Mouse (Mus musculus) adrenal gland, postnatal 4 days (tissue): ENCODE results near the gene Vmn2r112. TPM values are rescaled to one million over a fixed set of nuclear protein-coding genes. Genes with fewer than 3 reads are reported as not detected.
"Not testable (repeated sequence)": the region's sequence is repeated elsewhere in the genome, so short reads cannot be mapped to it uniquely, and the experiment has no call there.

ENCODE experiments used
- DNase-seq, 2 experiments: peaks; one replicate each; pipeline ENCODE4 v3.0.0; 2021 to 2022; ENCODE audit warnings: low spot score in 2 of 2, mixed read lengths in 2 of 2
- long read RNA-seq, 2 experiments: library from polyadenylated mRNA; stranded (forward); transcript quantifications; one replicate each; pipeline ENCODE4 v2.0.0; 2021
- total RNA-seq, 2 experiments: library from RNA; stranded (reverse); gene quantifications; 2 replicates each; pipeline ENCODE4 v1.2.3; 2021

Gene Vmn2r112
- not detected for total RNA-seq
- long read RNA-seq, experiment 1: 0 reads
- long read RNA-seq, experiment 2: 0 reads

DNA sequence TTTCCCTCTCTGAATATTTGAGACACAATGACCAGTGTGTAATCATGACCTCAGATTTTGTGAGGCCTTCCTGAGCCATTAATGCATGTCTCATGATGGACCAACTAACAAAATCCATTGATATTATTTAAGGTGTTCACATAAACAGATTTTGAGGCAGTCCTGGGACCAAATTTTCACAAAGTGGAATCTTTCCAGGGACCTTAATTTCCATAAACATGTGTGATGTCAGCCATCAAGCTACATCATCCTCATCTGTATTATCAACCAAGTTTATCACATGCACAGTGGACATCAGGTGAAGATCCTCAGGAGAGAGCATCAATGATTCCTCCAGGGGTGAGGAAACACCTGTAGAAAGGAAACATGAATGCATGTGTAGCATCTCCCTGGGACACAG lies at the start of gene Vmn2r112:
Vmn2r112 (plus strand) TSS at position 301 of the 400 bp plus-strand sequence.
- DNase-seq: not testable (repeated sequence)

DNA sequence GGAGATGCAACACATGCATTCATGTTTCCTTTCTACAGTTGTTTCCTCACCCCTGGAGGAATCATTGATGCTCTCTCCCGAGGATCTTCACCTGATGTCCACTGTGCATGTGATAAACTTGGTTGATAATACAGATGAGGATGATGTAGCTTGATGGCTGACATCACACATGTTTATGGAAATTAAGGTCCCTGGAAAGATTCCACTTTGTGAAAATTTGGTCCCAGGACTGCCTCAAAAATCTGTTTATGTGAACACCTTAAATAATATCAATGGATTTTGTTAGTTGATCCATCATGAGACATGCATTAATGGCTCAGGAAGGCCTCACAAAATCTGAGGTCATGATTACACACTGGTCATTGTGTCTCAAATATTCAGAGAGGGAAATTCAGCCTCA lies 27.4 kb upstream of the Vmn2r112 start, which contains the start of gene Vmn2r111:
Vmn2r111 (minus strand) TSS at position 101 of the 400 bp plus-strand sequence.
- DNase-seq: not testable (repeated sequence)

DNA sequence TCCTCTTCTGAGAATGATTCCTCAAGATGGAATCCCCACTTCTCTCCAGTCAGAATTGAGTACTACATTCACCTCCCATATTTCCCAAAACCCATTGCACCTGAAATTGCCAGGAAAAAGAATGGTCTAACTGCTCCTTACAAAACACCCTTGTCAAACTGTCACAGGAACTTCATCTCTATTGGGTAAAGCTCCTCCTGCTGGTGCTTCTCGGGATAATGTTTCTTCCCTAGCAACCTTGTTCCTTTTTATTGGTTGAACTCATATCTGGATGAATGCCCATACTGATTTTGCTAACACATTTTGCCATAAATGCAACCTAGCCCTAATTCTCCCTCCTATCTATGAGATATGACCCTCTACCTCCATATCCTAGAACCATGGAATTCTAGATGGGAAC lies 29.9 kb downstream of the Vmn2r112 start:
- DNase-seq: no peak

Other genes starting within 250 kb of the Vmn2r112 start
- gene Zfp944, start 239.6 kb upstream of the Vmn2r112 start, total RNA-seq: 1 to 10 TPM; 8.2 to 9.9 TPM
- gene Zfp758, start 239.5 kb upstream of the Vmn2r112 start, total RNA-seq: 10 to 100 TPM; 10.9 to 11.1 TPM
- 10 to 100 TPM in 1 of 2 experiments, 1 to 10 TPM in 1; 9.4 to 12.0 TPM for gene Zfp946, start 176.7 kb upstream of the Vmn2r112 start, total RNA-seq
- not detected for gene Vmn2r111, start 27.5 kb upstream of the Vmn2r112 start, total RNA-seq